Mouse (Mus musculus): ENCODE measurements at regions not wholly inside any gene's neighbourhood (a gene's known extent, or its start where the extent isn't known, plus 50 kb on each side); places are given as distances from the start of the nearest gene placed in this dataset.

DNA sequence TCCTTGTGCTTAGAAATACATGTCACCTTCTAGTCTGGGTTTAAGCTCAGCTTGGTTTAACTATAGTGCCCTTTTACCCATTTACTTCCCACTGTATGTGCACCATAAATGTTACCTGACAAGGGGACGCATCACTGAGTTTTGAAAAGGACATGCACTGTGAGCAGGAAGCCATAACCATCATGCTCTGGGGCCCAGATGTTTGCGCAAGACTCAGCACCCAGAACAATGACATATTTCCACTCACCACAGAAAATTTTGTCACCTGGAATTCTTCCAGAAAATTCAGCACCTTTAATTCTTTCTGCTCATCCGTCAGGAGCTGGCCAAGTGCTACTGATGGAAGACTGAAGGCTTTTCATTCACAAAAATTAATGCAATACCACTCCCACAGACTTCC lies 216.1 kb upstream of the Elac2 start:
- H3K9me3 ChIP-seq (ENCODE audit: control insufficient read depth, low read depth, low read length): no peaks in the 10 kb centered on the region
- H3K27ac ChIP-seq (ENCODE audit: low read length): no peak overlapping the region
- H3K9ac ChIP-seq (replicated peaks; ENCODE audit: low read depth, low read length): no peak overlapping the region
- no peak for ATAC-seq (ENCODE audit: insufficient number of reproducible peaks, insufficient read depth, low FRiP score, low read depth)
- no peaks in the 10 kb centered on the region for H3K27me3 ChIP-seq (ENCODE audit: control insufficient read depth, insufficient read depth, low read length)
- no peak overlapping the region for H3K4me2 ChIP-seq (replicated peaks; ENCODE audit: low read depth, low read length)
- no peaks in the 10 kb centered on the region for H3K36me3 ChIP-seq (ENCODE audit: control insufficient read depth, insufficient read depth, low read length)
- H3K4me1 ChIP-seq (ENCODE audit: control insufficient read depth, insufficient read depth, low read length): no peaks in the 10 kb centered on the region
- 75% methylated on average over 3 of the region's 3 CpGs for WGBS
- no peak overlapping the region for H3K4me3 ChIP-seq (ENCODE audit: low read depth, low read length)

DNA sequence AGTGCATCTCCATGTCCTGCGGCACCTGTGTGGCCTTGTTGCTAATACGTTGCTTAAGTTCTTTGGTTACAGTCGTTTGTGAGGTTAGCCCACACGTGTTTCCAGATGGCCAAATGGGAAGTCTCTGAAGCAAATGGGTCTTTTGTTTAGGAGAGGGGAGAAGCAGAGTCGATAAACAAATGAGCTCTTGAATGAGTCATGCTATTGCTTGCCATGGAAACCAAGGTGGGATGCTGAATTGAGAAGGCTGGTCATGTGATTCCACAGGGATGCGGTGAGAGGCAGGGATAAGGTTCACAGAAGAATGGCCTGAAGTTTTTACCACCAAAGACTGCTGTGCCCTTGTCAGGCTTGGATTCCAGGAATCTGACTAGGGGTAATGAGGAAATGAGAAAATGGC lies 214.8 kb upstream of the Elac2 start:
- no peaks in the 10 kb centered on the region for H3K36me3 ChIP-seq (ENCODE audit: control insufficient read depth, insufficient read depth, low read length)
- no peak for ATAC-seq (ENCODE audit: insufficient number of reproducible peaks, insufficient read depth, low FRiP score, low read depth)
- no peak overlapping the region for H3K4me3 ChIP-seq (ENCODE audit: low read depth, low read length)
- no peaks in the 10 kb centered on the region for H3K27me3 ChIP-seq (ENCODE audit: control insufficient read depth, insufficient read depth, low read length)
- no peaks in the 10 kb centered on the region for H3K9me3 ChIP-seq (ENCODE audit: control insufficient read depth, low read depth, low read length)
- no peak overlapping the region for H3K27ac ChIP-seq (ENCODE audit: low read length)
- no peak overlapping the region for H3K4me2 ChIP-seq (replicated peaks; ENCODE audit: low read depth, low read length)
- 43% methylated on average over 6 of the region's 6 CpGs for WGBS
- no peak overlapping the region for H3K9ac ChIP-seq (replicated peaks; ENCODE audit: low read depth, low read length)
- H3K4me1 ChIP-seq (ENCODE audit: control insufficient read depth, insufficient read depth, low read length): no peaks in the 10 kb centered on the region

DNA sequence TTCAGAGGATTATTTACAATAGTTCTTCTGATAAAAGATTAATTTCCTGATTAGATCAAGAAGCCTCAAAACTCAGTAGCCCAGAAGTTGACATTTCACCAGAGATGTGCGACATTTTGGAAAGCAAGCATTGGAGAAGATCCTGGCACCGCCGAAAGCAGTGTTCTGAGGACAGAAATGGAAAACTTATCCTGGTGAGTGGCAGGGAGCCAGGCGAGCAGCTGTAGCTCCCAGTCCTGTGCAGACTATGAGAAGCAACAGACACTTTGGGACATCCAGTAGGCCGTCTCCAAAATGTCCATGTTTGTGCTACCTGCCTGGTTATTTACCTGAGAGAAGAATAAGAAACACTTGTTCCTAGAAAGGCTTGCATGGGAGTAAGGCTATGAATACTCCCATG lies 202.1 kb upstream of the Elac2 start:
- no peak overlapping the region for H3K4me3 ChIP-seq (ENCODE audit: low read depth, low read length)
- H3K9ac ChIP-seq (replicated peaks; ENCODE audit: low read depth, low read length): no peak overlapping the region
- no peaks in the 10 kb centered on the region for H3K36me3 ChIP-seq (ENCODE audit: control insufficient read depth, insufficient read depth, low read length)
- no peak overlapping the region for H3K4me2 ChIP-seq (replicated peaks; ENCODE audit: low read depth, low read length)
- H3K27ac ChIP-seq (ENCODE audit: low read length): no peak overlapping the region
- WGBS: 77% methylated on average over 5 of the region's 5 CpGs
- ATAC-seq (ENCODE audit: insufficient number of reproducible peaks, insufficient read depth, low FRiP score, low read depth): no peak
- H3K4me1 ChIP-seq (ENCODE audit: control insufficient read depth, insufficient read depth, low read length): no peaks in the 10 kb centered on the region
- no peaks in the 10 kb centered on the region for H3K9me3 ChIP-seq (ENCODE audit: control insufficient read depth, low read depth, low read length)
- no peaks in the 10 kb centered on the region for H3K27me3 ChIP-seq (ENCODE audit: control insufficient read depth, insufficient read depth, low read length)

DNA sequence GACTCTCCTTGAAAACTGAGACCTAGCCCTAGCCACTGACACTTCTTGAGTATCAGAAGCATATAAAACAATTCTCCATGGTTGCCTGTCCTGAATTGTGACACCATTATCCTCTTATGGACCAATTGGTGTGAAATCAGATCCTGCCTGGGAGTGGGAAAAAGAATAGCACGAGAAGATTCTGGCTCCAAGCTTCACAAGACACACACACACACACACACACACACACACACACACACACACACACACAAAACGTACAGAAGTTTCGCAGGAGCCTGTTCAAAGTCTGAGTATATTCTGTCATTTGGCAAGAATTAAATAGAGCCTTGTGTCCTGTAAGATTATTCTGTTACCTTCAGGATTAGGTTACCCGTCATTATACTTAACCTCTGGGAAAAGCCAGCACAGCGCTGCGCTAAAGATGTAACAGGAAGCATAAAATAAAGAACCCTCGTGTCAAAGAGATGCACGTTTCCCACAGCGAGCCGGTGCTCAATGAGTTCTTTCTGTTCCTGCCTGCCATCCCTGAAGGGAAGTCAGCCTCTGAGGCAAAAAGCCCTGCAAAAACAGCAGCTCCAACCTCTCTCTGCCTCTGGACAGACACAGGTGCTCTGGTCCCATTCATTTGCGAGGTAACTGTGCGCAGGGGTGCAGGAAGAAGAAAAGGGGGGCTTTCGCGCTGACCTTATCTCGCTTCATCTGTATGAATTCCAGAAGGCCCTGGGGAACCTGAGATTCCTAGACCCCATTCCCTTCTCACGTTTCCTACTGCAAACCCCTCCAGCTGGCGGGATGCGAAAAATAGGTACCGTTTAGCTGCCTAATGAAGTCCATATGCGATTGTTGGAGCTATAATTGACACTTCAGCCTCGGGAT lies 178.4 kb upstream of the Elac2 start:
- Histone ChIP-seq H3K36me3 (ENCODE audit: control insufficient read depth, insufficient read depth, low read length) (no peaks in the 10 kb centered on the region), H3K4me2 (replicated peaks; ENCODE audit: low read depth, low read length) (no peak overlapping the region), H3K27me3 (ENCODE audit: control insufficient read depth, insufficient read depth, low read length) (0 out of 2 replicates have a peak, but pooled peaks cover 2% of the 10 kb centered on the region), H3K27ac (ENCODE audit: low read length) (no peak overlapping the region), H3K9me3 (ENCODE audit: control insufficient read depth, low read depth, low read length) (no peaks in the 10 kb centered on the region), H3K4me3 (ENCODE audit: low read depth, low read length) (no peak overlapping the region), H3K4me1 (ENCODE audit: control insufficient read depth, insufficient read depth, low read length) (0 out of 2 replicates have a peak, but pooled peaks cover 4% of the 10 kb centered on the region), H3K9ac (replicated peaks; ENCODE audit: low read depth, low read length) (no peak overlapping the region)
- WGBS: 34% methylated on average over 21 of the region's 21 CpGs
- ATAC-seq (ENCODE audit: insufficient number of reproducible peaks, insufficient read depth, low FRiP score, low read depth): no peak

DNA sequence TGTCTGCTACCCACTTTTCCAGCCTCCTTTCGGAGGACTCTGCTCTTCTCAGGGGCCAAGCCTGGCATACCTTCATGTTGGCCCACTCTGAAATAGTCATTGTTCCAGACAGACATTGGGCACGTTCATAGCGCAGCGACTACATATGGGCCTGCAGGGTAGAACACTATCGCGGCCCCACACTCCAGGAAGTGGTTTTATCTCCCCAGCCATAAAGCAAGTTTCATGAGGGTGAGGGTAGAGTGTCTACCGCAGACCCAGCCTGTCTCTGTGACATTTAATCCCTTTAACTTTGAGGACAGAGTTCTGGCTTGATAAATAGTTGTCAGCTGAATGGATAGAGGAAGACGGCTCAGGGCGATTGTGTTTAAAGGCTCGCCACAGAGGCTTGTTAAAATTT lies 177.5 kb upstream of the Elac2 start:
- peak; percentile 65; the same call in 1 of the 2 replicates for ATAC-seq (ENCODE audit: insufficient number of reproducible peaks, insufficient read depth, low FRiP score, low read depth)
- Histone ChIP-seq H3K9ac (replicated peaks; ENCODE audit: low read depth, low read length) (no peak overlapping the region), H3K27ac (ENCODE audit: low read length) (no peak overlapping the region), H3K4me3 (ENCODE audit: low read depth, low read length) (no peak overlapping the region), H3K9me3 (ENCODE audit: control insufficient read depth, low read depth, low read length) (no peaks in the 10 kb centered on the region), H3K4me1 (ENCODE audit: control insufficient read depth, insufficient read depth, low read length) (0 out of 2 replicates have a peak, but pooled peaks cover 4% of the 10 kb centered on the region), H3K27me3 (ENCODE audit: control insufficient read depth, insufficient read depth, low read length) (0 out of 2 replicates have a peak, but pooled peaks cover 2% of the 10 kb centered on the region), H3K36me3 (ENCODE audit: control insufficient read depth, insufficient read depth, low read length) (no peaks in the 10 kb centered on the region), H3K4me2 (replicated peaks; ENCODE audit: low read depth, low read length) (no peak overlapping the region)
- 53% methylated on average over 10 of the region's 10 CpGs for WGBS

DNA sequence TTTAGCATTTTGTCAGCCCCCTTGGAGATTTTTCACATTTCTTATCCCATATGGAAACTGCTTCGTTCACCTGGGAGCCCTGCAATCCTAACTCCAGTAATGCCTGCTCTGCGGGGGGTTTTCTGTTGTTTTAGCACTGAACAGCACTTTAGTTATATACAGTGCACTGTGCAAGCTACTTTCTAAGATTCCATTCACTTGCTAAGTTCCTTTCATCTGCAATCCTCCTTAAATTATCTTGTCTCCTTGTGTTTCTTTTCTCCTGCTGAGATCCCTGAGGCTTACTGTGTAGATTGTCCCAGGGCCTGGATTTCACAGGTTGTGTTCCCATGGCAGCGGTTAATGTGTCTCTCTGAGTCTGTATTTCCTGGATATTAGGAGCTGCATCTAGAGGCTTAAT lies 173.3 kb upstream of the Elac2 start:
- Histone ChIP-seq H3K27ac (ENCODE audit: low read length) (no peak overlapping the region), H3K36me3 (ENCODE audit: control insufficient read depth, insufficient read depth, low read length) (no peaks in the 10 kb centered on the region), H3K4me3 (ENCODE audit: low read depth, low read length) (no peak overlapping the region), H3K4me2 (replicated peaks; ENCODE audit: low read depth, low read length) (no peak overlapping the region), H3K9ac (replicated peaks; ENCODE audit: low read depth, low read length) (no peak overlapping the region), H3K27me3 (ENCODE audit: control insufficient read depth, insufficient read depth, low read length) (0 out of 2 replicates have a peak, but pooled peaks cover 2% of the 10 kb centered on the region), H3K9me3 (ENCODE audit: control insufficient read depth, low read depth, low read length) (no peaks in the 10 kb centered on the region), H3K4me1 (ENCODE audit: control insufficient read depth, insufficient read depth, low read length) (0 out of 2 replicates have a peak, but pooled peaks cover 3% of the 10 kb centered on the region)
- no peak for ATAC-seq (ENCODE audit: insufficient number of reproducible peaks, insufficient read depth, low FRiP score, low read depth)
- 86% methylated on average over 3 of the region's 3 CpGs for WGBS

DNA sequence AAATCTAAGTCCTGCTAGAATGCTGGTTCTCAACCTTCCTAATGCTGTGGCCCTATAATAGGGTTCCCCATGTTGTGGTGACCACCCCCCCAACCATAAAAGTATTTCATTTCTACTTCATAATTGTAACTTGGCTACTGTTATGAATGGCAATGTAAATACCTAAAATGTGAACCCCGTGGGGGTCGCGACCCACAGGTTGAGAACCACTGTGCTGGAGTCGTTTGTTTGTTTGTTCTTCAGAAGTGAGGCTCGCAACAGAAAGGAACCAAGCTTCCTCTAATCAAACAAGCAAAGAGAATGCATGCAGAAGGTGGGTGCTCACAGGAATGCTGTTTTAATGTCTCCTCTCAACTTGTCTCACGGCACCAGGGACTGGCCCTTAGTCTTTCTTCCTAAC lies 166.4 kb upstream of the Elac2 start:
- H3K27ac ChIP-seq (ENCODE audit: low read length): no peak overlapping the region
- WGBS: 63% methylated on average over 6 of the region's 6 CpGs
- no peak overlapping the region for H3K9ac ChIP-seq (replicated peaks; ENCODE audit: low read depth, low read length)
- no peak overlapping the region for H3K4me2 ChIP-seq (replicated peaks; ENCODE audit: low read depth, low read length)
- no peak for ATAC-seq (ENCODE audit: insufficient number of reproducible peaks, insufficient read depth, low FRiP score, low read depth)
- H3K9me3 ChIP-seq (ENCODE audit: control insufficient read depth, low read depth, low read length): no peaks in the 10 kb centered on the region
- H3K4me1 ChIP-seq (ENCODE audit: control insufficient read depth, insufficient read depth, low read length): peaks cover 3% of the 10 kb centered on the region; the same call in 1 of the 2 replicates
- no peak overlapping the region for H3K4me3 ChIP-seq (ENCODE audit: low read depth, low read length)
- no peaks in the 10 kb centered on the region for H3K36me3 ChIP-seq (ENCODE audit: control insufficient read depth, insufficient read depth, low read length)
- no peaks in the 10 kb centered on the region for H3K27me3 ChIP-seq (ENCODE audit: control insufficient read depth, insufficient read depth, low read length)

DNA sequence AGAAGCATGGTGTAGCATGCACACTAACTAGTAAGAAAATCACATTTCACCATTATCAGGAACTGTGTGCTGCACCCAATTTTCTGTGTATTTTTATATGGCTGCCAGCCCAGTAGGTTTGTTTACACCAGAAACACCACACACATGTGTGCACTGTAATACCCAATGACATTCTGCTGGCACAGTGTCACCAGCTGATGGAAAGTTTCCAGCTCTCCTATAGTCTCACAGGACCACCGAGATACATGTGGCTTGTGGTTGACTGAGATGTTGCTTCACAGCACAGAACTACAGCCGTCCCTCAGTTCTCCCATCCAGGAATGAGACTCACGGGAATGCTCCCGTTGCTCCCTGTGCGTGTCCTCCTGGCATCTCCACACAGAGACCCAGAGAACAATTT lies 149.4 kb upstream of the Elac2 start:
- no peak overlapping the region for H3K27ac ChIP-seq (ENCODE audit: low read length)
- H3K36me3 ChIP-seq (ENCODE audit: control insufficient read depth, insufficient read depth, low read length): no peaks in the 10 kb centered on the region
- WGBS: 82% methylated on average over 5 of the region's 5 CpGs
- H3K9me3 ChIP-seq (ENCODE audit: control insufficient read depth, low read depth, low read length): no peaks in the 10 kb centered on the region
- H3K4me3 ChIP-seq (ENCODE audit: low read depth, low read length): no peak overlapping the region
- no peaks in the 10 kb centered on the region for H3K27me3 ChIP-seq (ENCODE audit: control insufficient read depth, insufficient read depth, low read length)
- H3K4me2 ChIP-seq (replicated peaks; ENCODE audit: low read depth, low read length): no peak overlapping the region
- no peak for ATAC-seq (ENCODE audit: insufficient number of reproducible peaks, insufficient read depth, low FRiP score, low read depth)
- no peak overlapping the region for H3K9ac ChIP-seq (replicated peaks; ENCODE audit: low read depth, low read length)
- H3K4me1 ChIP-seq (ENCODE audit: control insufficient read depth, insufficient read depth, low read length): peaks cover 3% of the 10 kb centered on the region; the same call in 1 of the 2 replicates

Data from stomach, embryonic 14.5 days (tissue).